Mouse (Mus musculus) frontal cortex, postnatal 10 days (tissue): ENCODE results near the gene Aif1.

ENCODE experiments used
- DNase-seq, 2 experiments: peaks; one replicate each; pipeline ENCODE4 v3.0.0; 2022; ENCODE audit warnings: low spot score in 2 of 2, mixed read lengths in 1 of 2

Gene Aif1

DNA sequence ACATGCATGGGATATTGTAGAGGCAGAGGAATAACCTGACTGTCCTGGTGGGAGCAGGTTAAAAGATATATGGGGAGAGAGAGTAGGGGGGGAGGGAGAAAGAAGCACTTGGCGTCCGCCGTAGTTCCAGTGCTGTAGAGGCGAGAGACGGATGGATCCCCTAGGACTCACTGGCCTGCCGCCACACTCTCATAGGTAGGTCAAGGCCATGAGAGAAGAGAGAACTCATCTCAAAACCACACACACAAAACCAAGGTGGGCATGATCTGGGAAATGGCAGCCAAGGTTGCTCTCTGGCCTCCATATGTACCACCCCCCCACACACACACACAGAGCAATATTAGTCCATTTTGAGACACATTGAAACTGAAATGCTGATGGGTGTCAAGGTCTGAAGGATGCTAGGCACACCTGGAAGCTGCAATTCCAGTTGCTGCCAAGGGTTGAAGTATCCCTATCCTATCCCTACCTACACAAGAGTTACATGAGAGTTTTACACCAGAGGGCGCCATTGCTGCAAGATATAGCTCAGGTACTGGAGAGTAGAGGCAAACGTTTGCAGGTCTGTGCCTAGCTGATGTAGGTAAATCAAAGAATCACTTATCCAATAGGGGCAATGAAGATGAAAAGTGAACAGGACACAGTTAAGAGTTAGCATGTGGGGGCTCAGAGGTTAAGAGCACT, 9.4 kb downstream of the Aif1 start:
- peak; percentile 61 to 67 for DNase-seq

DNA sequence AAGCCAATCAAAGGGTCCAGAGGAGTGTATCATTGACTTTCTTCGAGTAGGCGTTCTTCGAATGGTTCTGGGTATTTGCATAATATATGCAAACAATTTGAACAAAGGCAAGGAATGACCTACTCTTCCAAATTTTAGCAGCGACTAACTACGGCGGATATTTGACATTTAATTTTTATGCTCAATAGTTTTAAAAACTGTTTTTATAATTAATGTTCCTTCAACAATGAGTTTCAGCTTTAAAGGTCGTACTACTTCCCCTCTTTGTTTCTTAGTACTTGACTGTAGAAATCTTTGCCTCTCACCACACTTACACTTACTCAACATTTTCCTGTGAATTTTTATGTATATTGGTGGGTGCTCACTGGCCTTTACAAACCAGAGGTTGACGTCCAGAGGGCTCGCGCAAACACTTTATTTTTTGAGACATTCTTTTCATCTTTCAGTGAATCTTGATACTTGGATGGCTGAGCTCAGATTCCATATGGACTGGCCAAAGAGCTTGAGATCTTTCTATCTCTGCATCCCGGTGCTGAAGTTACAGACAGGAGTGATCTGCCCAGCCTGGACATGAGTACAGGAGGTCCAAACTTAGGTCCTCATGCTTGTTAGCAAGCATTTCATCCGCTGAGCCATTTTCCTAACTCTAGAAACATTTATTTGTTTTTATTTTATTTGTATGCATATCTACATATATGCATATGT, 10.3 kb downstream of the Aif1 start:
- no peak for DNase-seq

DNA sequence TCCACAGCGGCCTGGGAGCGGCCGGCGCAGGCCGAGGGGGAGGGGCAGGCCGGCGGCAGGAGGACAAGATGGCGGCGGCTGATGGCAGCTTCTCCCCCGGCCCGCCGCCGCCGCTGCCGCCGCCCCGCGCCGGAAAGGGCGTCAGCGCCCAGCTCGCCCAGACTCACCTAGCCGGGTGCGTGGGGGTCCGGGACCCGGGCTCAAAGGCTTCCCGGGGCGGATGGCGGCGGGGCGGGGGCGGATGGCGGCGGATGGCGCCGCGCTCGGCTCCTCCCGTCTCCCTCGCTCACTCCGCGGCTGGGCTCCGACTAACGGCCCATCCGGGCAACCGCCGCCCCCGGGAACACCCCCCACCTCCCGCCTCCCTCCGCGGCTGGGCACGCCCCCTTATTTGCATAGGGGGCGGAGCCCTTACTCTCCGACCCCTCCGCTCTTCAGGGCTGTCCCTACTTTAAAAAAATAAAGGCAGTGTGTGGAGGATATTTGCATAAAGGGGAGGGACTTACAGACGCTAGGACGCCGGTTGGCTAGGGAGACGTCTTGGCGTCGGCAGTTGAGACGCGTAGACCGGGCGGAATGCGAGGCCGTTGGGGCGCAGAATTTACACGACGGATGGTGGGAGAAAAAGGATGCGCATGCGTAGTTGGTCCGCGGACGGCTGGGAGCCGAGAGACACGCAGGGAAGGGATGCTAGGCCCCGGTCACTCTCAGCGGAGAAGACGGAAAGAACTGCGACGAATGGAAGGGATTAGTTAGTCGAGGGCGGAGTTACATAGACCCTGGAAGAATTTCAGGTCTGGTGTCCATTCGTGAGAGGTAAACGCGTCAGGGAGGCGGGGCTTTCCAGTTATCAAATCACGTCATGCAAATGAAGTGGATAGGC, 11.1 kb downstream of the Aif1 start, which contains the start of gene Prrc2a:
Gene Prrc2a, minus strand, starts transcription at position 330 of the 883 bp plus-strand sequence.
- DNase-seq = peak; percentile 98 to 99

DNA sequence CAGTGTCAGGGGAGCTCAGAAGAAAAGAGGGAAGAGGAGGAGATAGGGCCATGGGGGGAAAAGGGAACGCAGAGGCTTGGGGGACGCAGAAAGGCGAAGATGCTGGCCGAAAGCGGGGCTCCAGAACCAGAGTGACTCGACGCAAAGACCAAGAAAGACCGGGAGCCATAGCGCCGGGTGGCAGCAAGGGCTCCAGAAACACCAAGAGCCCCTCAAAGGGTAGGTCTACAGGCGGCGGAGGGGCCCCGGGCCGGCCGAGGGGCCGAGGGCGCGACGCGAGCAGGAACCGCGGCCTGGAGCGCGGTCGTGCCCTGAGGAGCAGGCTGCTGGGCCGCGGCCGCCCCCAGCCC, 11.7 kb downstream of the Aif1 start:
- DNase-seq = peak in 1 of 2 experiments; percentile 43

DNA sequence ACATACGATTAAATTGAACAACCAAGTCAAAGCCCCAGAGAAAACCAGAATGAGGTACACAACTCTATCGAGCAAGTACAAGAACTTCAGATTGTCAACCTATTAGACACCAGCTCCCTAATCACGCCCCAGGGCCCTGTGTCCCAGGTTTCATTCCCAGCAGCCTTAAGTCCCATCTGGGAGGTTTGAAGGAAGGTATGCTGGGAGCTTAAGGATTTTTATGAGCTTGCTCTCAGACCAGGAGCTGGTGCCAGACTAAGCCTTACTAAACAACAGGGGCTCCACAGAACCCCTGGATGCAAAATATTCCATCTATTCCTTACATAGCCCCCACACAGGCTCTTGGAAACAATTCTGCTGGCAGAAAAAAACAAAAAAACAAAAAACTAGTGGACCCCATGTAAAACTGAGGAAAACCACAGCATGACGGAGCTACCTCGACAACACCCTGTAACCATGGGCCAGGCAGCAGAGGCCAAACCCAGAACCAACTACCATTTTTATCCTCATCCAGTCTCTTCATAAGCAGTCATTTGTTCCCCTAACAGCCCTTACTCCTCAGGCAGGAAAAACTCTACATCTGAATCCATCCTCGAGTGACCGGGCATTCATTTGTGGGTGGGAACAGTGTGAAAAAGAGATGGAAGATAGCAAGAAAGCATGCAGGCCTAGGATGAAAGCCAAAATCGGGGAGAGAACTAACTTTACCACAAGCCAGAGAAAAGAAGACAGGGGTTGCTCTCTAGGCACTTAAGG, 12.4 kb downstream of the Aif1 start:
- no peak for DNase-seq

DNA sequence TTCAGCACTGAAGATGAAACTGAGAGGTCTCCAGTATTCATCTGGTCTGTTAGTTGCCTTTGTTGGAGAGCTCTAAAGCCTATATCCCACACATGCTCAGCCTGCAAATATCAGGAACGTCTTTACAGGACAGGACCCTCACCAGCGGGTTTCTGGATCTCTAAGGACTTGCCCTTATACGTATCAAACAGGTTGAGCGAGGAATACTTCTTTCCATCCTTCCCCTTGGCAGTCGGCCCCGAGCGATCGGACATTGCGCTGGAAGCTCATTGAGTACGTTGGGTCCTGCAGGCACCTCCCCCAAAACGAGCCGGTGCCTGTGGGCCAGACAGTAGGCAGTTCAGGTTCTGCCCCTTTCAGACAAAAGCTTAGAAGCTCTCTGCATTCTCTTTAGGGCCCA, 13.1 kb downstream of the Aif1 start:
- no peak for DNase-seq

DNA sequence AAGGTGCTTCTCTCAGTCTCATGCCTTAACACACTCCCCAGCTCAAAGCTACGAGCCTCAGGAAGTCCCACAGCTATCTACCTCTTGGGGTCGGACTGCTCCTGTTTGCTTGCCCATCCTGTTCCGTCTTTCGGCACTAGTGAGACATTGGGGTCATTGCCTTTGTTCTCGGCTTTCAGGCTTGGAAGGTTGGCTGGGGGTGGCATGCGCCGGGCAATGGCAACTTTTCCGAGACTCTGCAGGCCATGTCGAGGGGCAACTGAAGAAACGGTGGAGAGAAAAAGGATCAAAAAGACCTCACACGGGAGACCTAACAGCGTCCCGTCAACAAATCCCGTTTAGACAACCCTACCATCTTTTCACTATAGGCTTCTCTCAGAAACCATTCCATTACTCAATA, 13.7 kb downstream of the Aif1 start:
- no peak for DNase-seq

DNA sequence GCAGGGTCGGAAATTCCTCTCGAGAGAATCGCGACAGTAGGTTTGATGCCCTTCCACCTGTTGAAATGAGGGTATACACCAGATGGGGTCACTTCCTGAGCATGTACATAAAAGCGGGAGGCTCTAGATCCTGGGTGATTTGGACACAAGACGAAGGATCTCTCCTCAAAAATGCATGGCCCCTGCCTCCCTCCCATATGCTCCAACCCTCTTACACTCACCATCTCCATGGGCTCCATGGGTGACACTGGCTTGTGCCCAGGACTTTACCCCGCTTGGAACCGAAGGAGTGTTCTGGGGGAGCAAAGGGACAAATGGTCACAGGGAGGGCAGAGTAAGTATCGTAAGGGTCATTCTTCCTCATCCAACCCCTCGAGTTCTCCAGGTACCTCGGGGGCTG, 14.4 kb downstream of the Aif1 start:
- no peak for DNase-seq

DNA sequence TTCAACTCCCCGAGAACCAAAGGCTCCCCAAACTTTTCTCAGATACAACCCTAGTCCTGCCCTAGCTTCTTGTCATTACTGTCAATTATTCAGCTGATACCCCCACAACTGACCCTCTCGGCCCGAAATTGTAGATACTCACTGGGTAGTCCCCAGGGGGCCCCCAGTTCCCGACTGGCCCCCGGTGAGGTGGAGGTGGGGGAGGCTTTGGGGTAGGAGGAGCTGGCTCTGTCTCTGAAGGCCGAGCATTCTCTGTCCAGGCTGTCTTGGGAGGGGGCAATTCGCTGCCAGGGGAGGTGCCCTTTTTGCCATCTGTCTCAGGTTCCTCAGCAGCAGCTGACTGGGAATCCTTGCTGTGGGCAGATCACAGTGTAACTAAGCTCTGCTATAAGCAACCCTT, 16.2 kb downstream of the Aif1 start:
- DNase-seq = no peak

DNA sequence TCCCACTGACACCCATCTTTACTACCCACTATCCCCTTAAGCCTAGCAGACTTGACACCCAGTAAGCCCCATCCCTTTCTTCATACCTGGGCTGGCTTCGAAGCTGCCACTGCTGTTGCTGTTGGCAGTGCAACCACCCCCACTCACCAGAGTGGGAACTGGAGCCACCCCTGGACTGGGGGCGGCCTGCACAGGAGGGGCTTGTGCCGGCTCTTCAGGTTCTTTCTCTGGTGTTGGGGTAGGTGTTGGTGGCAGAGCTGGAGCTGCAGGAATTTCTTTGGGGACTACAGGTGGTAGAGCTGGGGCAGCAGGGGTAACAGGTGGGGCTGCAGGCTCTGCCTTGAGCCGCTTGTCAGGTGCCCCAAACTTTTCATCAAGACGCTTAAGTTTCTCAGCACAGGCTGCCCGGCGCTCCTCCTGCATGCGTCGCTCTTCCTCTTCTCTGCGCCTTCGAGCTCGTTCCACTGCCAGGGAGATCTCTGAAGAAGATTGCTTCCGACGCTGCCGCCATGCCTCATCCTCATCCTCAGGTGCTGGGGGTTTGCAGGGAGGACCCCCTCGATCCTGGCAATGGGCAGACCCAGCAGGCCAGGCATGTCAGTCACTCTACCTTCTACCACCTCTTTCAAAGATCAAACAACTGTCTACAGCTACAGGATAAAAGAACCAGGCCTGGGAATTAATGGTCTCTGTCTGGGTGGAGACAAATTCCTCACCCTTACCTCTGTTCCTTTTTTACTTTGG, 16.8 kb downstream of the Aif1 start:
- no peak for DNase-seq

DNA sequence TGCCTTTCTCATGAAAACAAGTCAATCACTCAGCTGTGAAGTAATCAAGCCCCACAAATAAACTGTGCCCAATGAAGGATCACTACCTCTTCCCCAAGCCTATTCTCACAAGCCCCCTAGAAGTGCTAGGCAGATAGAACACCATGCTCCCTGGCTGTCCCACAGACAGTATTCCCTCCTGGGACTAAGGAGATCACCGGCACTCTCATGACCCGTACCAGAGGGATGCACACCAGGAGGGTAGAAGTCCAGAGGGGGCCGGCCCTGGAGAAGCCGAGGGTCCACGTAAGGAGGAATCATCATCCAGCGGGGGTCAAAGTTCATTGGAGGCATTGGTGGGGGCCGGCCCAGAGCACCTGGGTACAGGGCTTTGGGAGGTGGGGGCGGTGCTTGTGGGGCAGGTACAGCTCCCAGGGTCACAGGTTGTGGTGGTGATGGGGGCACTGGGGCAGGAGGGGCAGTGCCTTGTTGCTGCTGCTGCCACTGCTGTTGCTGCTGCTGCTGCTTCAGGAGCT, 18.1 kb downstream of the Aif1 start:
- no peak for DNase-seq

DNA sequence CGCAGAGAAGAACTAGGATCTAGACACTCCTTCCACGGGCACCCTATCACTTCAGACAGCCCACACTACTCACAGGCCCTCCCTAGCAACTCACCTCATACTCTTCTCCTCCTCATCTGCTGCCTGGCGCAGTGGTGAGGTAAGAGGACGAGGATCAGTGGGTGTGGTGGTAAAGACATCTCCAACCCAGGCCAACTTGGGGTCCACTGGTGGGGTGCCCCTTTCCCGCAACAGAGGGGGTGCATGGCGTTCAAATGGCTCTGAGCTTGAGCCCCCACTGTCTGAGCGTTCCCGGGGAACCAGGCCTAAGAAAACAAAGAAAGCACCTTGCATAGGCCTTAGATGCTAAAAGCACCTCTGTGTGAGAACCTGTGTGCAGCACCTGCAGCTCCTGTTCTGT, 18.6 kb downstream of the Aif1 start:
- DNase-seq = no peak

DNA sequence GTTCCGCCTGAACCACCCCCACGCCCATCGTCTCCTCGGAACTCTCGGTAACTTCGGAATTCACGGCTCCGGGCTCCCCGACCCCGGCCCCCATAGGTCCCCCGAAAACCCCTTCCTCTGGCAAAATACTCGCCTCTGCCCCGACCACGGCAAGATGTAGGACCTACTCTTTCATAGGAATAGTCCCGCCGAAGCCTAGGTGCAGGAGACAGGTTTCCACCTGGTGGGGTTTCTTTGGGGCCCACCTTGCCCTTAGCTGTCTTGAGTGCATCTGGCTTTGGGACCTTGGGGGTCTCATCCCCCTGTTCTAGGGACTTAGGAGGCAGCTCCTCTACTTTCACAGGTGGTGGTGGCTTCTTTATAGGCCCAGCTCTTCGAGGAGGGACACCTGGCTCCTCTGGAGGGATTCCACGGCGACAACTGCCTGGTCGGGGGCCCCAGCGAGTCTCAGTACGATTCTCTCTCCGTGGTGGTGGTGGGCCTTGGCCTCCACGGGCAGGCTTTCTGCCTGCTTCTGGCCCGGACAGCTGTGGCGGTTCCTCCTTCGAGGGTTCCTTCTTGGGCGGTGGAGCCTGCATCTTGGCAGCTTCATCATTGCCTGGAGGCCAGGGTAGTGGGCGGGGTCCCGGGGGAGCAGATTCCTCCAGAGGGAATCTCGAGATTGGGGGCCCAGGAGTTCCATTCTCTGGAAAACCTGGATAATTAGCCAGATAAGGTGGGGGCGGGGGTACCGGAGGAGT, 19.2 kb downstream of the Aif1 start:
- no peak for DNase-seq

DNA sequence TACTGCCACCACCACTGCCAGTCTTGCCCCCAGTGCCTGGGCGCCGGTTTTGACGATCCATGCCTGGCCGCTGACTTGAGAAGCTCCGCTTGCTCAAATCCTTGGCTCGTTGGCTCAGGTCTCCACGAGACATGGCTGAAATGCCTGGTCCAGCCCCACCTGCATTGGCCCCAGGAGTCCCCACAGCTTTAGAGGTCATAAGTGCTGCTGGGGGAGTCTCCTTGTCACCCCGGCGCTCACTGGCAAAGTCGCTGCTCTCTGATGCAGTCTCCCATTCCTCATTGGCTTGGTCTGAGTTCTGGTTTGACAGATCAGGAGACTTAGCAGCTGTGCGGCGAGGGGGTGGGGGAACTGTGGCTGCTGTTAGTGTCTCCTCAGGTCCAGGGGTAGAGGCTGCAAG, 20.4 kb downstream of the Aif1 start:
- no peak for DNase-seq

DNA sequence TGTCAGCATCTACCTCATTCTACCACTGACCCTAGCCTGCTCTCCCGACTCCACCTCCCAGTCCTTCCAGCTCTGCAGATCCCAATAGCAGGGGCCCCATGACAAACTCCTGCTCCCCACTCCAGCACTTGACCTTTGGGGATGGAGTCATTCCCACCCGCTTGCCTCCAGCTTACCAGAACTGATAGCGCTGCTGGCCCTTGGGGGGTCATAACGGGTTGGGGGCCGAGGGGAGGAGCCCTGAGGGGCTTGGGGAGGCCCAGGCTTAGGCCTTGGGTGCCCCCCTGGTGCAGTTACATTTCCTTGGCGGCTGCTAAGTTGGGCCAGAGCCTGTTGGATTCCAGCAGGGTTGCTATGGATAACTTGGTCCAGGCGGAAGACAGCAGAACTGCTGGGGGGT, 21.3 kb downstream of the Aif1 start:
- no peak for DNase-seq

DNA sequence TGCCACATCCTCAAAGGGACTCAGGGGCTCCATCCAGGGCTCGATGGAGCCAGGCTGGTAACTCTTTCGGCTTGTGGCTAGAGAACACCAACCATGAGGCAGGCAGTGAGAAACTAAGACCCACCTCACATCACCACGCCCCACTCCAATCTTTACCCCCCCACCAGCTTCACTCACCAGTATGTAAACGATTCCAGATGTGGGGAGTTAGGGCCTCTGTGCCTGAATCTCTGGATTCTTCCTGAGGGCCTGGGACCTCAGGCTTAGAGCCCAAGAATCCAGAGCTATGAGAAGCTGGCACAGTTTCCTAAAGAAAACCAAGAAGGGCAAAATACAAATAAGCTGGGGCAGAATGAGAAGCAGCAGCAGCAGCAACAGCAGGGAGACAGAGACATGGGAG, 21.9 kb downstream of the Aif1 start:
- no peak for DNase-seq

DNA sequence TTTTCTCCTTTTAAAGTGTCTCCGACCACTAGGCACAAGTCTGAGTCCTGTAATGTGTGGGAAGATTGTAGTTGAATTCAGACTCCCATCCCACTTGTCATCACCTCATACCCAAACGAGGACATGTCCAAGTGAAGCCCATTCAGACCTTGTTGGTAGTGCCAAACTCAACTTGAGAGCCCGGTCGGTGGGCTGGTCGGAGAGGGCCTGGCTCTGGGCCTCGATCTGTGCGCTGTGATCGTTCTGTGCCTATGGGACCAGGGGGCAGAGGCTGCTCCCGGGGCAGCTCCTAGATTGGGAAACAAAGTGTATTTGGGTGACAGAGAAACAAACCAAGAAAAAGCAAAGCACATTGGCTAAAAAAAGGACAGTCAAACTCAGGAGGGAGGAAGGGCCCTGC, 22.8 kb downstream of the Aif1 start:
- no peak for DNase-seq

DNA sequence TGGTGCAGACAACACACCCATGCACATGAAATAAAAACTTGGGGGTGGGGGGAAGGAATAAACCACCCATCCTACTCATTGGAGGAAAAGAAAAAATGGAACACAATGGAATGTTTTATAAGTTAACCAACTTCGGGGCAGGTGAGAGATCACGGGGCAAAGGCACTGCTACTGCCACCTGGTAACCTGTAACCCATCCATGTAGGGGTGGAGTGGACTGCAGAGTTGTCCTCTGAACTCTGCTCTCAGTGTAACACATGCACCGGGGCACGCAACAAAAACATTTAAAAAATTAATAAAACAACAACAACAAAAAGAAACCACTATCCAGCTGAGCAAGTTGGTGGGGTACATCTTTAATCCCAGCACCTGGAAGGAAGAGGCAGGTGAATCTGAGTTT, 23.7 kb downstream of the Aif1 start:
- DNase-seq = no peak

DNA sequence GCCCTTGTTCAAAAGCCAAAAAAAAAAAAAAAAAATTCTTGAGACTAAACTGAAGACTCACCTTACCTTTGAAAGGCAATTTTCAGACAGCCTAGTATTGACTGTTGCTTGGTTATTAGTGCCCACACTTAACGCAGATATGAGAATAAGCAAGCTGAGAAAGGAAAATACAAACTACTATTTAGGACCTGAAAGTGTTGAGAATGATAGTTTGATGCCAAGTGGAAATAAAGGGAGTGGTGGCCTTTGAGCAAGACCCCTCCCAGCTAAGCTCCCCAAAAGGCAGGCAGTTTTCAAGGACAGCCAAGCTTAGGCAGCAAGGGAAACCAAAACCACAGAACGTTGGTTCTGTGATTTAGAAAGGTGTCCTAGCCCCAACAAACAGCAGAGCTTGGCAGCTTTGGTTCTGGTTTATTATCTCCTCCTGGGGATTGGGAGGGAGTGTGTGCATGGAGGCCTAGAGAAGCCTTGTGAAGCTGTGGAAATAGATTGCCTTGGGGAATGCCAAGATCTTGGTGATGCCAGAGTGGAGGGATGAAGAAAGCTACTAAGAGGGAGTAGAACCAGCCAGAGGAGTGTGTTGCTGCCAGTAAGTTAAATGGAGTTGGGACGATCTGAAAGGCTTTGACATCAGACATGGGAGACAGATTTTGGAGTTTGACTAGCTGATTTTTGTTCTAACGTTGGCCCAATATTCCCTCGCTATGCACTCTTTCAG, 27.8 kb downstream of the Aif1 start:
- no peak for DNase-seq

DNA sequence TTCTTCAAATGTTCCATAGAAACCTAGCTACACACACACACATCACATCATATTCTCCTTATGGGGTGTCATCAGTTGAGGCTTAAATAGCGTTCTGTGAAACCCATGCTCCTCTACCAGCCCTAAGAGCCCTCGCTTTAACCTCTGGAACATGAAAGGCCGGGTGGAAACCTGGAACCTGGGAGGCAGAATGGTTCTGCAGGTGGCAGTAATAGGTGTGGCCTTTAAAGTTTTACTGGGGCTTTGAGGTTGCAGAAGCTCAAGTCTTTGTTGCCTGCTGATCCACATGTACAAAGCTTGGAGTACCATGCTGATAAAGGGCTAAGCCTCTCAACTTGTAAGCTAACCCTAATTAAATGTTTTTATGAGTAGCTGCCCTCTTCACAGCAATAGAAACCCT, 28.5 kb downstream of the Aif1 start:
- DNase-seq = no peak
